Mouse (Mus musculus): ENCODE data around the gene Coro2b. TPM values are rescaled to one million over a fixed set of nuclear protein-coding genes. Genes with fewer than 3 reads are reported as not detected.

Gene Coro2b
- polyA plus RNA-seq, 2 experiments = 10.3 to 20.8 TPM

- no peak for TF ChIP-seq POLR2A (IDR thresholded peaks at IDR 0.05; ENCODE audit: borderline replicate concordance, extremely low read depth, insufficient read depth, insufficient read length)
- Histone ChIP-seq H3K27ac (replicated peaks; ENCODE audit: low read depth, low read length) (no peak overlapping the region), H3K4me1 (ENCODE audit: control insufficient read depth, insufficient read depth, low read length) (peaks cover 13% of the 10 kb centered on the region; the same call in 1 of the 2 replicates), H3K27me3 (ENCODE audit: control insufficient read depth, insufficient read depth, low read length) (no peaks in the 10 kb centered on the region), H3K9me3 (ENCODE audit: control insufficient read depth, low read length) (no peaks in the 10 kb centered on the region), H3K36me3 (ENCODE audit: control insufficient read depth, insufficient read depth, low read length) (no peaks in the 10 kb centered on the region), H3K4me2 (replicated peaks; ENCODE audit: low read depth, low read length, severe bottlenecking) (no peak overlapping the region), H3K9ac (ENCODE audit: low read depth, low read length, severe bottlenecking) (no peak overlapping the region), H3K4me3 (replicated peaks; ENCODE audit: low read length) (no peak overlapping the region)
- no peak for DNase-seq (ENCODE audit: low spot score)
- no peak for ATAC-seq (ENCODE audit: low FRiP score, low read depth)
- WGBS = 68% methylated on average over 5 of the region's 5 CpGs
Measured at GRCm38 (mm10) chr9:62522211-62522610, 14.6 kb downstream of the Coro2b start.

DNA sequence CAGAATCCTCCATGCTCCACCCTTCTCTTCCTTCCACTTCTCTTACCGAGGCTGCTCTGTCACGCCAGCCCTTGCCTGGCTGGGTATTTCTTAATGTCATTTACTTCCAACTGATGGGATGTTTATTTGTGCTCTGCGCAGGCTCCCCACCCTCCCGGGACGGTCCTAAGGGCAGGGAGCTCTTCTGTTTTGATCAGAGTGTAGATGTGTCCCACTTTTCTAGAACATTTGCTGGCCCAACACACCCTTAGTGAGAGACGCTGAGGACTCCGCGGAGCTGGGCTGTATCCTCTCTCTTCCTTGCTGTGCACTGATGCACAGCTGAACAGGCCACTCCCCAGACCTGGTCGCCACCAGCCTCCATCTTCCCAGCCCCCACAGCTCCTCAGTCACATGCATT is 15.3 kb downstream of the Coro2b start:
- ATAC-seq (ENCODE audit: low FRiP score, low read depth) = no peak

DNA sequence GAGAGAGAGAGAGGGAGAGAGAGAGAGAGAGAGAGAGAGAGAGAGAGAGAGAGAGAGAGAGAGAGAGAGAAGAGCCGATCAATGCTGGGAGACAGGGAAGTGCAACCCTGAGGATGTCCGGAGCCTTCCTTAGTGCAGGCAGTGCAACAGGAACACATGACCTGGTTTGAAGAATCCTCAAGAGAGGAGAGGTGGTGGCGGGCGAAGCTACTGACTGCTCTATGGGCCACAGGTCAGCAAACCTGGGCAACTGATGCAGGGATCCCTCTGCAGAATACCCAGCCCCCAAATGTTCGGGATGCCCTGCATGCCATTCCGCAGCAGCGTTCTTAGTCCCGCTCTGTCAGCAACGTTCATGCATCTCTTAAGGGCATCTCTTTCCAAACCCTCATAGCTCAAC is 15.9 kb downstream of the Coro2b start:
- Histone ChIP-seq H3K4me2 (replicated peaks; ENCODE audit: low read depth, low read length, severe bottlenecking) (no peak overlapping the region), H3K27me3 (ENCODE audit: control insufficient read depth, insufficient read depth, low read length) (no peaks in the 10 kb centered on the region), H3K9me3 (ENCODE audit: control insufficient read depth, low read length) (no peaks in the 10 kb centered on the region; the same call in 1 of the 2 replicates), H3K36me3 (ENCODE audit: control insufficient read depth, insufficient read depth, low read length) (no peaks in the 10 kb centered on the region), H3K4me1 (ENCODE audit: control insufficient read depth, insufficient read depth, low read length) (0 out of 2 replicates have a peak, but pooled peaks cover 4% of the 10 kb centered on the region), H3K27ac (replicated peaks; ENCODE audit: low read depth, low read length) (no peak overlapping the region), H3K9ac (ENCODE audit: low read depth, low read length, severe bottlenecking) (no peak overlapping the region), H3K4me3 (replicated peaks; ENCODE audit: low read length) (no peak overlapping the region)
- no peak for TF ChIP-seq POLR2A (IDR thresholded peaks at IDR 0.05; ENCODE audit: borderline replicate concordance, extremely low read depth, insufficient read depth, insufficient read length)
- WGBS = 47% methylated on average over 9 of the region's 9 CpGs
- ATAC-seq (ENCODE audit: low FRiP score, low read depth) = no peak
- DNase-seq (ENCODE audit: low spot score) = no peak

More for the DNA sequence above, 15.3 kb downstream of the Coro2b start:
- no peak overlapping the region for H3K4me3 ChIP-seq (replicated peaks; ENCODE audit: low read length)
- no peak overlapping the region for H3K27ac ChIP-seq (replicated peaks; ENCODE audit: low read depth, low read length)
- TF ChIP-seq POLR2A (IDR thresholded peaks at IDR 0.05; ENCODE audit: borderline replicate concordance, extremely low read depth, insufficient read depth, insufficient read length) = no peak
- H3K9me3 ChIP-seq (ENCODE audit: control insufficient read depth, low read length) = no peaks in the 10 kb centered on the region
- DNase-seq (ENCODE audit: low spot score) = no peak
- H3K27me3 ChIP-seq (ENCODE audit: control insufficient read depth, insufficient read depth, low read length) = no peaks in the 10 kb centered on the region
- no peak overlapping the region for H3K9ac ChIP-seq (ENCODE audit: low read depth, low read length, severe bottlenecking)
- peaks cover 9% of the 10 kb centered on the region; the same call in 1 of the 2 replicates for H3K4me1 ChIP-seq (ENCODE audit: control insufficient read depth, insufficient read depth, low read length)
- H3K4me2 ChIP-seq (replicated peaks; ENCODE audit: low read depth, low read length, severe bottlenecking) = no peak overlapping the region
- H3K36me3 ChIP-seq (ENCODE audit: control insufficient read depth, insufficient read depth, low read length) = no peaks in the 10 kb centered on the region
- WGBS = 57% methylated on average over 9 of the region's 9 CpGs

- H3K4me3 ChIP-seq (replicated peaks; ENCODE audit: low read length) = no peak overlapping the region
- no peak overlapping the region for H3K27ac ChIP-seq (replicated peaks; ENCODE audit: low read depth, low read length)
- TF ChIP-seq POLR2A (IDR thresholded peaks at IDR 0.05; ENCODE audit: borderline replicate concordance, extremely low read depth, insufficient read depth, insufficient read length) = no peak
- no peak overlapping the region for H3K4me2 ChIP-seq (replicated peaks; ENCODE audit: low read depth, low read length, severe bottlenecking)
- no peak overlapping the region for H3K9ac ChIP-seq (ENCODE audit: low read depth, low read length, severe bottlenecking)
- WGBS = 81% methylated on average over 15 of the region's 15 CpGs
- no peaks in the 10 kb centered on the region; the same call in 1 of the 2 replicates for H3K9me3 ChIP-seq (ENCODE audit: control insufficient read depth, low read length)
- 0 out of 2 replicates have a peak, but pooled peaks cover 4% of the 10 kb centered on the region for H3K4me1 ChIP-seq (ENCODE audit: control insufficient read depth, insufficient read depth, low read length)
- ATAC-seq (ENCODE audit: low FRiP score, low read depth) (no peak), DNase-seq (ENCODE audit: low spot score) (no peak)
- no peaks in the 10 kb centered on the region for H3K36me3 ChIP-seq (ENCODE audit: control insufficient read depth, insufficient read depth, low read length)
- no peaks in the 10 kb centered on the region for H3K27me3 ChIP-seq (ENCODE audit: control insufficient read depth, insufficient read depth, low read length)
Measured at GRCm38 (mm10) chr9:62519787-62520503, 16.9 kb downstream of the Coro2b start.

GRCm38 (mm10) chr9:62519334-62519733 is 17.5 kb downstream of the Coro2b start:
- TF ChIP-seq POLR2A (IDR thresholded peaks at IDR 0.05; ENCODE audit: borderline replicate concordance, extremely low read depth, insufficient read depth, insufficient read length) = no peak
- no peaks in the 10 kb centered on the region for H3K27me3 ChIP-seq (ENCODE audit: control insufficient read depth, insufficient read depth, low read length)
- 85% methylated on average over 10 of the region's 10 CpGs for WGBS
- H3K27ac ChIP-seq (replicated peaks; ENCODE audit: low read depth, low read length) = no peak overlapping the region
- DNase-seq (ENCODE audit: low spot score) (no peak), ATAC-seq (ENCODE audit: low FRiP score, low read depth) (no peak)
- H3K4me1 ChIP-seq (ENCODE audit: control insufficient read depth, insufficient read depth, low read length) = 0 out of 2 replicates have a peak, but pooled peaks cover 6% of the 10 kb centered on the region
- H3K9ac ChIP-seq (ENCODE audit: low read depth, low read length, severe bottlenecking) = no peak overlapping the region
- no peaks in the 10 kb centered on the region for H3K36me3 ChIP-seq (ENCODE audit: control insufficient read depth, insufficient read depth, low read length)
- H3K4me2 ChIP-seq (replicated peaks; ENCODE audit: low read depth, low read length, severe bottlenecking) = no peak overlapping the region
- H3K4me3 ChIP-seq (replicated peaks; ENCODE audit: low read length) = no peak overlapping the region
- H3K9me3 ChIP-seq (ENCODE audit: control insufficient read depth, low read length) = no peaks in the 10 kb centered on the region; the same call in 1 of the 2 replicates

Data from limb, embryonic 14.5 days (tissue).